Mouse (Mus musculus) kidney, postnatal 10 days (tissue): ENCODE measurements around the gene Mob3a.

ENCODE experiments used
- DNase-seq: peaks from one replicate; pipeline ENCODE4 v3.0.0; 2021; ENCODE audit warnings: mixed read lengths

Gene Mob3a

GRCm38 (mm10) chr10:80677128-80677875, 24.5 kb downstream of the Mob3a start:
- no peak for DNase-seq

- peak; percentile 100 for DNase-seq
These were observed 25.4 kb downstream of the Mob3a start for GRCm38 (mm10) chr10:80676198-80676928.

- DNase-seq: peak; percentile 33
These were observed 26.2 kb downstream of the Mob3a start for GRCm38 (mm10) chr10:80675405-80676197.

GRCm38 (mm10) chr10:80674851-80675404, 26.8 kb downstream of the Mob3a start:
- DNase-seq: no peak

GRCm38 (mm10) chr10:80674161-80674711, 27.5 kb downstream of the Mob3a start:
- peak; percentile 68 for DNase-seq

- no peak for DNase-seq
These were observed 28.1 kb downstream of the Mob3a start for GRCm38 (mm10) chr10:80673690-80674089.

GRCm38 (mm10) chr10:80671936-80672690, 29.7 kb downstream of the Mob3a start:
- DNase-seq: no peak

- no peak for DNase-seq
These were observed 30.5 kb downstream of the Mob3a start for GRCm38 (mm10) chr10:80671251-80671650.

- DNase-seq: no peak
These were observed 31.2 kb downstream of the Mob3a start for GRCm38 (mm10) chr10:80670531-80670930.

- DNase-seq: peak; percentile 90
These were observed 31.9 kb downstream of the Mob3a start for GRCm38 (mm10) chr10:80669737-80670485.

- DNase-seq: no peak
These were observed 32.8 kb downstream of the Mob3a start for GRCm38 (mm10) chr10:80669018-80669417.

- peak; percentile 53 for DNase-seq
These were observed 33.2 kb downstream of the Mob3a start for GRCm38 (mm10) chr10:80668614-80669013.

- no peak for DNase-seq
These were observed 34.9 kb downstream of the Mob3a start for GRCm38 (mm10) chr10:80666837-80667412.

GRCm38 (mm10) chr10:80665981-80666733, 35.6 kb downstream of the Mob3a start:
- peak; percentile 41 for DNase-seq

- peak; percentile 52 for DNase-seq
These were observed 36.3 kb downstream of the Mob3a start for GRCm38 (mm10) chr10:80665459-80665858.

GRCm38 (mm10) chr10:80665016-80665380, 36.8 kb downstream of the Mob3a start:
- peak; percentile 85 for DNase-seq

- peak; percentile 89 for DNase-seq
These were observed 37.4 kb downstream of the Mob3a start for GRCm38 (mm10) chr10:80664197-80665015.

GRCm38 (mm10) chr10:80663485-80664196, 38.1 kb downstream of the Mob3a start:
- DNase-seq: no peak
